Mouse (Mus musculus) forebrain, embryonic 10.5 days (tissue): ENCODE measurements at regions not wholly inside any gene's neighbourhood (a gene's known extent, or its start where the extent isn't known, plus 50 kb on each side); places are given as distances from the start of the nearest gene placed in this dataset.

Source experiments
- DNase-seq: peaks from one replicate; pipeline ENCODE4 v3.0.0-alpha.2; 2017; ENCODE audit warnings: low spot score; ENCODE audit errors: extremely low spot score
- H3K27ac ChIP-seq: fragments of 300-500 bp; sonication (generic); 2 replicates; pipeline ENCODE4 v1.5.1; 2016; ENCODE audit warnings: mild to moderate bottlenecking
- H3K27me3 ChIP-seq: fragments of 300-500 bp; sonication (generic); 2 replicates; pipeline ENCODE4 v1.6.1; 2016; ENCODE audit warnings: mild to moderate bottlenecking; ENCODE audit not compliant: poor library complexity, severe bottlenecking
- H3K36me3 ChIP-seq: fragments of 300-500 bp; sonication (generic); replicated peaks from 2 replicates; pipeline ENCODE4 v1.6.1; 2016; ENCODE audit warnings: mild to moderate bottlenecking, moderate library complexity
- H3K4me1 ChIP-seq: fragments of 300-500 bp; sonication (generic); 2 replicates; pipeline ENCODE4 v1.6.1; 2016
- H3K4me3 ChIP-seq: fragments of 300-500 bp; sonication (generic); 2 replicates; pipeline ENCODE4 v1.5.1; 2016; ENCODE audit warnings: mild to moderate bottlenecking, moderate library complexity
- H3K9me3 ChIP-seq: fragments of 300-500 bp; sonication (generic); 2 replicates; pipeline ENCODE4 v1.6.1; 2016; ENCODE audit warnings: mild to moderate bottlenecking, moderate library complexity
- WGBS: fragments of 180-500 bp; shearing (Covaris S2); methylation state at CpG from one replicate; pipeline ENCODE4 v1.1.7; 2016; 5-methylcytosine and 5-hydroxymethylcytosine counted together

DNA sequence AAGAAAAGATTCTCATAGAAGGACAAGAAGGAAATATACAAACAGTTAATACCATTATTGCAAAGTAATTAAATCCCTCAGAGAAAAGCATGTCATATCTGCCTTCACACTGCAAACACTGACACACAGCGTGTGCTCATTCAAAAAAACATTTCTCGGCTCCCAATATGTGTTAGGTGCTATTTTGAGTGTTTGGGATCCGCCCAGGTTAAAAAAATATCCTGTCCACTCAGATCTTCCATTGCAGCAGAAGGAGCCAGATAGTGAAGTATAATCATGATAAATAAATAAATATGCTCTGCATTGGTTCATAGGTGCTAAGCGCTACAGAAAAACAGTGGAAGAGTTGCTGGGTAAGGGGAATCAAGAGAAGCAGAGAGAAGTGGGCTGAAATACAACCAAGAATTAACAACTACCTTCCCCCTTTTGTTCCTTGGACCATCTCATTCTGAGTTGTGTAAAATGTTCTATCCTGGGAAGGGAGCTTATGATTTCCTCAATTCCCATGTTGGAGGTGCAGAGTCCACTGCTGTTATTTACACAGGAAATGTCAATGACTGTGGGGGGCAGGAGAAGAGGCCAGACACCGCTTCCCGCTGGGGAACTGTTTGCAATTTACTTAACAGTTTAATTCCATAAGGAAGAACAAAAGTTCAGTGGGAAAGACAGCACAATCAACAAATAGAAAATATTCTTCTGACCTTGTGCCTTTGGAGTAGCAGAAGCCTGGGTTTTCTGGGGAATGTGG, 139.9 kb downstream of the Tle1 start:
- no peaks in the 10 kb centered on the region for H3K36me3 ChIP-seq
- DNase-seq: no peak
- H3K27me3 ChIP-seq: peaks cover 6% of the 10 kb centered on the region; the same call in 1 of the 2 replicates
- 84% methylated on average over 6 of the region's 6 CpGs for WGBS
- H3K27ac ChIP-seq: no peak overlapping the region
- H3K4me3 ChIP-seq: no peak overlapping the region
- H3K9me3 ChIP-seq: no peaks in the 10 kb centered on the region
- H3K4me1 ChIP-seq: no peaks in the 10 kb centered on the region

DNA sequence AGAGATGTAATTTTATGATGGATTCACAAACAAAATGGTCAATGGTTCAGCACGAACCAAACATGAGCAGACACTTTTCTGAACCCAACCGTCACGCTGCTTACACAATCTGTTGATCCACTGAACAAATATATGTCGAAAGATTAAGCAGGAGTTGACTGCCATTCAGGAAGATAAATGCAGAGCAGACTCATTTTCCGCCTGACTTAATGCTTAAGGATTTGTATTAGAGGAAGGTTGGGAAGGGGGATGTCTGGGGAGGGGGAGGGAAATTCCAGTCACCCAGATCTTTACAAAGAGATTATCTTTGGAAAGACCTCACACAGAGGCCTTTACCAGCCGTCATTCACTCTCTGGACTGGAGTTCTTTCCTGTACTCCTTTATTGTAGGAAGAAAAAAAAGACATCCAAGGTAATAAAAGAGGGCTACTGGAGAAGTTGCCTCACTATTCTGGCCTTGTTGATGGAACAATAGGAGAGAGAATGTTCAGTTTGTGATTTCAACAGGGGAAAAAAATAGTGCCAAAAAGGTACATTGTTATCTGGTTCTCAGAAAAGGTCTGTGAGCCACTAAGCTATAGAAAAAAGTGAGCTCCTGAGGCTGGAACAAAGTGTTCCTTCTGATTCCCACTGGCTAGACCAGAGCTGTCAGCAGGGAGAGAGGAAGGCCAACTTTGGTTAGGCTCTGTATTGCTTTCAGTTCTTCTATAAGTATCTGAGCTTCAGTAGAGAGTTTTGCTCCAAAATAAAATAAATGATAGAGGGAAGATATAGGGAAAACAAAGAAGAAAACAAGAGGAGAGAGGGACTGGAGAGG, 150.9 kb downstream of the Tle1 start:
- peaks cover 69% of the 10 kb centered on the region for H3K27me3 ChIP-seq
- no peak overlapping the region for H3K4me3 ChIP-seq
- no peaks in the 10 kb centered on the region for H3K36me3 ChIP-seq
- no peaks in the 10 kb centered on the region for H3K9me3 ChIP-seq
- H3K4me1 ChIP-seq: peaks cover 21% of the 10 kb centered on the region
- 10% methylated on average over 6 of the region's 6 CpGs for WGBS
- peak; percentile 46 for DNase-seq
- H3K27ac ChIP-seq: 0 out of 2 replicates have a peak overlapping the region, but pooled peaks have one; percentile 40

DNA sequence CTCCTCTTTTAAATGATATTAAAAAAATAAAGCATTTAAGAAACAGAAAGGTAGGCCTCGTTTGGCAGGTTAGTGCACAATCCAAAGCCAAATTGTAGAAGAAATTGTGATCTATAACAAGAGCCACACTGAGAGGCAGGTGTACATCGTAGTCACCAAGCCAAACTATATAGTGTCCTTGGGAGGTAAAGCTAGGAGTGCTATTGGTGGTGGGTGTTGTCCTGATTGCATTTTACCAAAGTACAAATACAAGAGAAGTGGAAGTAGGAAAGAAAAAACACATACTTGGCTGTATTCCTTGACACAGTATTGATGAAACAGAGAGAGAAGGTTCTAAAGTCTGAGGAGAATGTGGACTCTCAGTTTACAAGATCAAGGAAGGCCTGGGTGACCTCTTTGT, 178.6 kb downstream of the Tle1 start:
- Histone ChIP-seq H3K4me1 (no peaks in the 10 kb centered on the region), H3K27ac (no peak overlapping the region), H3K4me3 (no peak overlapping the region), H3K27me3 (no peaks in the 10 kb centered on the region), H3K36me3 (no peaks in the 10 kb centered on the region), H3K9me3 (no peaks in the 10 kb centered on the region)
- no peak for DNase-seq
- 87% methylated on average over 2 of the region's 2 CpGs for WGBS

DNA sequence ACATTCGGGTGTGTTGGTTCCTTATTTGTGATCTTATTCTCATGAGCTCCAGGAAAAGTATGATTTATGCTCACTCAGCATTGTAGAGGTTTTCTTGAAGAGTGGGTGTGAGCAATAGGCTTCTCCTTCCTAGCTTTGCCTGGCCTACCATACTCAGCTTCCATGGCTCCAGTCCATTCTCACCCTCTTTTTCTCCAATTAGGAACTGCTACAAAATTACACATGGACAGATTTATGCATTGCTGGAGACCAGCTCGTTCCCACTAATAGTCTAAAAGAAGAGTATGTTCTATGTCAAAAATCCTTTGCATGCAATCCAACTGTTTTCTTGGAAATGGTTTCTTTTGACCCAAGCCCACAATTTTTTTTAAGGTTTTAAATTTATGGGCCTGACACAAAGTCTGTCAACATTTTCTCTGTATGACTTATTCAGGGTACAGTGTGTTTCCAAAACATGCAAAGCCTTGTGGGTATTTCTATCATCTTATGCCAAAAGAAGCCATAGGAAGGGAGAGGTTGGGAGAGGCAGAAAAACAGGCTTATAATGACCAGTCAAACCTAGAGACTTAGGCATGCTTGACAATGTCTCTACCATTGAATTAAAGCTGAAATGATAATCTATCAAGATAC, 186.4 kb downstream of the Tle1 start:
- Histone ChIP-seq H3K36me3 (no peaks in the 10 kb centered on the region), H3K4me1 (no peaks in the 10 kb centered on the region), H3K27ac (no peak overlapping the region), H3K9me3 (peaks cover 5% of the 10 kb centered on the region; the same call in 1 of the 2 replicates), H3K27me3 (no peaks in the 10 kb centered on the region), H3K4me3 (no peak overlapping the region)
- DNase-seq: no peak
- 85% methylated on average over 2 of the region's 2 CpGs for WGBS

DNA sequence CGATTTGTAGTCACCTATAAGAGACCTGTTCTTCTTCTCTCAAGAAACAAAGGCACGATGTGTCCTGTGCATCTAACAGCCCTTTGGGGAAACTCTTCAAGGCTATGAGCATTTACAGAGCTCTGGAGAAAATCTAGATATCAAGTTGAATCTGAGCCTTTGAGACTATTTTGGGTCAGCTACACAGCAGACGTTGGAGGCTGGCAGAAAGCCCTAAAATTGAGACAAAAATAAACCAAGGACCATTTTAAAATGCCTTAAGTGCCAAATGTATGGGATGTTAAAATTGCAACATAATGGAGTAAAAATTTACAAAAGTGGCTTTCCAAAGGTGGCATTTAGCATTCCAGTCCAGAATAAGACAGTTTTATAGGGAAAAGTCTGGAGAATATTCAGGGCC, 187.1 kb downstream of the Tle1 start:
- Histone ChIP-seq H3K36me3 (no peaks in the 10 kb centered on the region), H3K9me3 (peaks cover 11% of the 10 kb centered on the region), H3K27ac (no peak overlapping the region), H3K4me1 (no peaks in the 10 kb centered on the region), H3K4me3 (no peak overlapping the region), H3K27me3 (no peaks in the 10 kb centered on the region)
- WGBS: 92% methylated on average over 3 of the region's 3 CpGs
- DNase-seq: no peak

DNA sequence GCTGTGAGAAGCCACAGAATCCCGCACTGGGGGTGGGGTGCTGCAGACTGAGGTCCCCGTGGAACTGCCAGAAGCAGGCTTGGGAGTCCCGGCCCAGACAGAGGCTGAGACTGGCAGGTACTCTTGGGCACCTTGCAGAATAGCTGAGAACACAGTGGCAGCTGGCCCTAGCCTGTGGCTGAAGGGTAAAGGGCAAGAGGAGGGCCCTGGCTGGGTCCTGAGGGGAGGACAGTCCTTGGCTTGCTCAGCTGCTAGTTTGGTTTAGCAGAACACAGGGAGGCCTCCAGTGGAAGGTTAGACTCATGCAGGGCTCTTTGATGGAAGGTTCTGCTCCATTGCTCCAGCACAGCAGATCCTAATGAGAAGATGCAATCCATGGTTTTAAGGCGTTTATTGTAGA, 190.4 kb downstream of the Tle1 start:
- WGBS: 92% methylated on average over 4 of the region's 4 CpGs
- Histone ChIP-seq H3K4me3 (no peak overlapping the region), H3K27ac (no peak overlapping the region), H3K9me3 (peaks cover 19% of the 10 kb centered on the region), H3K27me3 (no peaks in the 10 kb centered on the region), H3K4me1 (no peaks in the 10 kb centered on the region), H3K36me3 (no peaks in the 10 kb centered on the region)
- DNase-seq: no peak

DNA sequence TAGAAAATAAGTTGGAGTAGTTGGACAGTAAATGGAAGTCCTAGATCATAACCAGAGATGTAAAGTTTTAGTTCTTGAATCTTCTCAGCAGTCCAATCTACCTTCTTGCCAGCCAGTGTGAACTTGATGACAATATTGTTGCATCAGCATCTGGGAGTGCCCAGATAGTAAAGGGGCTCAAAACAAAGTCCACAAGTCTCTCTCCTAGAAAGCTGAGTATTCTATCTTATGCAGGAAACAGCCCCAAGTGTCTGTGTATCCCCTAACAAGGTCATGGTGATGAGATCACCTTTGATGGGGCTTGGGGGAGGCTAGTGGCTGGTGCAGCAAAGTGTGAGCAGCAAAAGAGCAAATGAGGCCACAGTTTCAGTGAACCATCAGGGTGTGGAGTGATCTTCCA, 194.8 kb downstream of the Tle1 start:
- no peak overlapping the region for H3K4me3 ChIP-seq
- H3K27ac ChIP-seq: no peak overlapping the region
- H3K36me3 ChIP-seq: no peaks in the 10 kb centered on the region
- H3K4me1 ChIP-seq: no peaks in the 10 kb centered on the region
- DNase-seq: no peak
- H3K27me3 ChIP-seq: no peaks in the 10 kb centered on the region
- peaks cover 29% of the 10 kb centered on the region for H3K9me3 ChIP-seq

DNA sequence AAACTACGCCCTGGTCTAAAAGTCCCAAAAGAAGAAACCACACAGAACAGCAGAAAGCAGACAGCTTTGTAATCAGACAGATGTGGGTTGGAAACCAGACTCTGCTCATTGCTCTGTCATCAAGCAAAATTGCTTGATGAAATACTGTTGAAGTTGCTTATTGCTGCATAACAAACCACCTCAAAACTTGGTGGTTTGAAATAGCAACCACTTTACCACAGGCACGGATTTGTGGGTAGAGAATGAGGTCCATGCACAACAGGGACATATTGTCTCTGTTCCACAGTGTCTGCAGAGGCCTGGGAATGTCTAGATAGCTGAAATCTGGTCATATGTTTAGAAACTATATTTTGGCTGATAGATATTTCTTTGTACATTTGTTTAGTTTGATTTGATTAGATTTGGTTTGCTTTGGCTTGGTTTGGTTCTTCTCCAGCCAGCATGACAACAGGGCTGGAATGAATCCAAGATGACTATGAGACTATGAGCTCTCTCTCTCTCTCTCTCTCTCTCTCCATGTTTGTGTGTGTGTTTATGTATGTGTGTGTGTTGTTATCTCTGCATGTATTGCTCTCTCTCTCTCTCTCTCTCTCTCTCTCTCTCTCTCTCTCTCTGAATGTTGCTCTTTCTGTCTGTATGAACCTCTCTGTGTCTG, 199.4 kb downstream of the Tle1 start:
- no peaks in the 10 kb centered on the region for H3K36me3 ChIP-seq
- H3K27me3 ChIP-seq: no peaks in the 10 kb centered on the region
- H3K9me3 ChIP-seq: peaks cover 10% of the 10 kb centered on the region; the same call in 1 of the 2 replicates
- H3K4me1 ChIP-seq: no peaks in the 10 kb centered on the region
- WGBS: 81% methylated on average over 2 of the region's 2 CpGs
- H3K27ac ChIP-seq: no peak overlapping the region
- H3K4me3 ChIP-seq: no peak overlapping the region
- no peak for DNase-seq

DNA sequence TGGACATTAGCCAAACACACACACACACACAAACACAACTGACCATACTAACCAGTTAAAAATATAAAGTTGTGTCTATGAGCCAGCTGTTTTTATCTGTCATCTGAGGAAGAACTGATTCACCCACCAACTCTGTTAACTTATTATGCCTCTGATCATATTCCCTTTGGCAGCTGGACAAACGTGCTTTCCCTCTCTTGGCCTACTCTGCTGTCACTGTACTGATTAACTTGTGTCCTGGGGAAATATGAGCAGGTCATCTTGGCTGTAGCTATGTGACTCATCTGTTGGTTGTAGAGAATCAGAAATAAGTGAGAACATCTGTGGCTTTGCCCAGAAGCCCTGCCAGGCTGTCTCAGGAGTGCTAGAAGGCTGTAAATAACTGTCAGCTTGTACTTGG, 210.9 kb upstream of the Gm11232 start:
- WGBS: 57% methylated on average over 1 of the region's 1 CpGs
- Histone ChIP-seq H3K27ac (no peak overlapping the region), H3K4me1 (no peaks in the 10 kb centered on the region), H3K9me3 (no peaks in the 10 kb centered on the region), H3K27me3 (no peaks in the 10 kb centered on the region), H3K36me3 (no peaks in the 10 kb centered on the region), H3K4me3 (no peak overlapping the region)
- DNase-seq: no peak

DNA sequence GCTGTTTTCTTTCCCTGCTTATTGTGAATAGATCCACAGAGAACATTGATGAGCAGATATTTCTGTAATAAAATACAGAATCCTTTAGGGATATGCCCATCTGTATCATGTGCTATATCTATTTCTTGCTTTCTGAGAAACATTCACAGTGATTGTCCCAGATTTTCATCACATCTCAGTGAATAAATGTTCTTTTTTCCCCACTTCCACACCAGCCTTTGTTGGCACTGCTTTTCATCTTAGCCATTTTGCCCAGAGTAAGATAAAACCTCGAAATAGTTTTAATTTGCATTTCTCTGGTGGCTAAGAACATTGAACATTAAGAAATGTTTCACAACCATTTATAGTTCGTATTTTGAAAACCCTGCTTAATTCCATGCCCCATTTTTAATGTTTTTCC, 195.7 kb upstream of the Gm11232 start:
- H3K27ac ChIP-seq: no peak overlapping the region
- no peaks in the 10 kb centered on the region for H3K9me3 ChIP-seq
- no peaks in the 10 kb centered on the region for H3K4me1 ChIP-seq
- no peaks in the 10 kb centered on the region for H3K36me3 ChIP-seq
- WGBS: 86% methylated on average over 2 of the region's 2 CpGs
- no peak overlapping the region for H3K4me3 ChIP-seq
- no peak for DNase-seq
- no peaks in the 10 kb centered on the region for H3K27me3 ChIP-seq

DNA sequence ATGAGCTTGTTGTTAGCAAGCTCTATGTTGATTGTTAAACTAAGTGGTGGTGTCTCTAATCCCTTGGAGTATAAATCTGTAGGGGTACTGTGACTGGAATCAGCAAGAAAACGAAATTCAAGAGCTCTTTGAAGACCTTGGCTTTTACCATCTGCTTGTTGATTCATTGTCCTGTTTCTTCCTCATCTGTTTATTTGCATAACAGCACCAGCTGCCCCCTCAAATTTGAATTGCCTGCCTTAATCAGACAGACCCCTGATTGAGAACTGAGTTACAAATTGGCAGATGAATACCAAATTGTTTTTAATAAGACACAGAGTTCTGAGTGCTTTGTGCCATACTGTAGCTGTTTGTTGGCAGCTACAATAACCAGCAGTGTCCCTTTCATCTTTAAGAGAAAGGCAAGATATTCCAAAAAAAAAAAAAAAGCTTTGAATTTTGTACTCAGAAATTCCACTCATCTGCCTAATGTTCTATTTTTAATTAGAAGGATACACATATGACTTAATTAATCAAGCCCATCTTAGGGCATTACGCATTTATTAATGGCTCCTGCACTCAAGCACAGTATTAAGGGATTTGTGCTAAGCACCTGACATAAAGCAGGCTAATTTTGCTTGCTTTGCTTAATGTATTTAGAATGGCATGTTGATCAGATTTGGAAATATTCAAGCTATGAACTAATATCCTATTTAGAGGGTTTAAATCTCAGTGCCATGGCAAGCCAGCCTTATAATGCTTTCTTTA, 175.6 kb upstream of the Gm11232 start:
- Histone ChIP-seq H3K27me3 (no peaks in the 10 kb centered on the region), H3K4me1 (no peaks in the 10 kb centered on the region), H3K27ac (no peak overlapping the region), H3K9me3 (no peaks in the 10 kb centered on the region), H3K36me3 (no peaks in the 10 kb centered on the region), H3K4me3 (no peak overlapping the region)
- 59% methylated on average over 2 of the region's 2 CpGs for WGBS
- no peak for DNase-seq

DNA sequence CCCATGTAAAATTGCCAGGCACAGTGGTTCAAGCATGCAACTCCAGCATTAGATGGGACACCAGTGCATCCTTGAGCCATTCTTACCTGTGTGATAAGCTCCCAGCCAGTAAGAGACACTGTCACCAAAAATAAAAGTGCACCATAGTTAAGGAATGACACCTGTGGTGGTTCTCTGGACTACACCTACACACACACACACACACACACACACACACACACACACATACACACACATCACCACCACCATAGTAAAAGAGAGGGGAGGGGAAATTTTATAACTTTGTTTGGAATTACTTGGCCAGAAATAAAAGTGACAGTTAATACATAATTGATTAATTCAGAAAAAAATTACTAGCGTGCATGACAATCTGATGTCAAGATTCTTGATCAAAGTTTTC, 175.1 kb upstream of the Gm11232 start:
- 82% methylated on average over 1 of the region's 1 CpGs for WGBS
- Histone ChIP-seq H3K9me3 (no peaks in the 10 kb centered on the region), H3K4me3 (no peak overlapping the region), H3K27me3 (no peaks in the 10 kb centered on the region), H3K4me1 (no peaks in the 10 kb centered on the region), H3K36me3 (no peaks in the 10 kb centered on the region), H3K27ac (no peak overlapping the region)
- no peak for DNase-seq
